Mouse (Mus musculus): Measurements from ENCODE around the gene Ubqln4. TPM values are rescaled to one million over a fixed set of nuclear protein-coding genes. Genes with fewer than 3 reads are reported as not detected.

The Ubqln4 gene
- total RNA-seq, 2 experiments from 2014 or later = 78.2 to 90.2 TPM

DNA sequence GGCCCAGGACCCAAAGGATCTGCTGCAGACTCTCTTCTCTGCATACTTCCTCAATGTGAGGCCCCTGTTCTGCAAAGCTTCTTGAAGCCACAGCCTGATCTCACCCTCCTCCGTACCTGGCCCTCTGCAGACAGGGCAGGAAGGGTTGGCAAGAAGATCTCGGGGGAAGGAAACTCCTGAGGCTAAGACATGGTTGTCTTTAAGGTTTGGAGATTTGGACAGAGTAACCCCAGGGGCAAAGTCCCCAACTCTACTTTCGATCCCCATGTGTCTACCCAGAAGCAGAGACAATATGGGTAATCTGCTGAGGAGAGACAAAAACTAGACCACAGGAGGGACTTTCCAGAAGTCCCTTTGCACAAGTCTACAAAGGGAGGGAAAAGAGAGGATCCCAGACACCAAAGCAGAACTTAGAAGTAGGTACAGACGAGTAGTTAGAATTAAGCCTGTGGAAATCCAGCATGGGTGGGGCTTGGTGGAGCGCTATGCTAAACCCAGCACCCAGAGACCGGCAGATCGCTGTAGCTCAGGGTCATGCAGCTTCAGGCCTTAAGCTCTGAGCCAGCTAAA is 39.9 kb upstream of the Ubqln4 start:
- intact Hi-C loops (cut with DNase I) = no loop called here
- no peak overlapping the region for H3K4me3 ChIP-seq
- DNase-seq = no peak
- H3K27ac ChIP-seq = peak overlapping the region; percentile 83
- no peak for TF ChIP-seq CTCF (IDR thresholded peaks at IDR 0.05)

- peak overlapping the region; percentile 83 for H3K27ac ChIP-seq
- no peak for TF ChIP-seq CTCF (IDR thresholded peaks at IDR 0.05)
- DNase-seq = no peak
- no peak overlapping the region for H3K4me3 ChIP-seq
- intact Hi-C loops (cut with DNase I) = no loop called here
These were observed 39.1 kb upstream of the Ubqln4 start for GRCm38 (mm10) chr3:88514231-88515094.

DNA sequence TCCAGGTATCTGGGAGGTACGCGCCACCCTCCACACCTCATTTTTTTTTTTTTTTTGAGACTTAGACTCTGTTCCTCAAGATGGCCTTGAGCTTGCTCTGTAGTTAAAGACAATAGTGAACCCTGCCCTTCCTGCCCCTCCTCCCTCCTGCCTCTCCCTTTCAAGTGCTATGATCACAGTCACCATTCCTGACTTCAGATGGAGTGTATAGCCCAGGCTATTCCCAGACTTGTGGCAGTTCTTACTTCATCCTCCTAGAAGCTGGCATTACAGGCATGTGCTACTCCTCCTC is 38.5 kb upstream of the Ubqln4 start:
- DNase-seq = no peak
- TF ChIP-seq CTCF (IDR thresholded peaks at IDR 0.05) = no peak
- no peak overlapping the region for H3K4me3 ChIP-seq
- intact Hi-C loops (cut with DNase I) = no loop called here
- H3K27ac ChIP-seq = no peak overlapping the region

DNA sequence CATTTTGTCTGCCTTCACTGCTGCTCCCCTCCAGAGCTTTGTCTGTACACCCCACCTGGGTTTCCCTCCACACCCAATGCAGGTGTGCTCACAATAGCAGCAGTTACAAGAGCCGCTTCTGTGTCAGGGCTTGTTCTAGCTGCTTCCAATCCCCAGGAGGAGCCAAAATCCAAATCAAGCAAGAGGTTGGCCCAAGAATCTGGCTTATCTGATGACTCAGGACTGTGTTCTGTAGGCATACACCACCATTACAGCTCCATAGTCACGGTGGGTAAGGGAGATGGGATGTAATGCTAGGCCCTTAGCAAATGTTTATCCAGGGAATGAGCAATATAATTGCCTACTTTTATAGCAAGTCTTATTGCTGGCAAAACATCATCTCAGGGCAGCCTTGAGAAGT is 37.2 kb upstream of the Ubqln4 start:
- H3K27ac ChIP-seq = no peak overlapping the region
- no peak for DNase-seq
- no peak for TF ChIP-seq CTCF (IDR thresholded peaks at IDR 0.05)
- intact Hi-C loops (cut with DNase I) = no loop called here
- H3K4me3 ChIP-seq = no peak overlapping the region

GRCm38 (mm10) chr3:88518411-88518810 is 35.1 kb upstream of the Ubqln4 start:
- Histone ChIP-seq H3K4me3 (no peak overlapping the region), H3K27ac (no peak overlapping the region)
- intact Hi-C loops (cut with DNase I) = no loop called here
- TF ChIP-seq CTCF (IDR thresholded peaks at IDR 0.05) = no peak
- no peak for DNase-seq

DNA sequence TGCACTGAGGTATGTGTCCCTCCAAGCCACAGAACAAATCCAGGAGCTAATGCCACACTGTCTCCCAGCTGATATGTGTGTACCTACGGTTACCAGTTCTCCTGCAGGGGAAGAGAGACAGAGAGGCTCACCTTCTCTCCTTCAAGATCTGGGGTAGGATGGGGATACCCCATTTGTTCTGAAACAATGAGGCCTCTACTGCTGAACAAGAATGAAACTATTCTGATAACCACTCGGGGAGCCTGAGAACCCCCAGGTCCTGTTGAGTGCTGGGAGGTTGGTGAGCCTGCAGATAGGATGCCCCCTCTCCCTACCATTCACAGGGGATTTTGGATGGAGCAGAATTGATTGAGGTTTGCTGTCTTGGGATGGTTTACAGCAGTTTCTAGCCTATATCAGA is 33.5 kb upstream of the Ubqln4 start:
- intact Hi-C loops (cut with DNase I) = no loop called here
- Histone ChIP-seq H3K27ac (no peak overlapping the region), H3K4me3 (no peak overlapping the region)
- TF ChIP-seq CTCF (IDR thresholded peaks at IDR 0.05) = no peak
- no peak for DNase-seq

DNA sequence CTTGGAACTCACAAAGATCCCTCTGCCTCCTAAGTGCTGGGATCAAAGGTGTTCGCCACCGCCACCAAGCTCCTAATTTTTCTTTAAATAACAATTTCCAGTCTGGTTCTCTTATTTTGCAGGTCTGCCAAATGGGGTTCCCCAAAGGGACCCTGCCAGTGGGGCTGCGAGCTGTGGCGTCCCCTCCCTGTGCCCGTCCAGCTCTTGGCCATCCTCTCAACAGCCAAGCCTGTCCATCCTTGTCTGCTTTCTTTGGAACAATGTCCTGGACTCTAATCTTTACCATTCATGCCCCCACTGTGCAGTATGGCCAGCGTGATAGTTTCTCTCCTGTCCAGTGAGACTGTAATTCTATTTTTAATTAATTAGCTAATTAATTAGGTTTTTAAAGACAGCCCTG is 32.4 kb upstream of the Ubqln4 start:
- no peak for DNase-seq
- intact Hi-C loops (cut with DNase I) = no loop called here
- no peak overlapping the region for H3K4me3 ChIP-seq
- H3K27ac ChIP-seq = no peak overlapping the region
- no peak for TF ChIP-seq CTCF (IDR thresholded peaks at IDR 0.05)

DNA sequence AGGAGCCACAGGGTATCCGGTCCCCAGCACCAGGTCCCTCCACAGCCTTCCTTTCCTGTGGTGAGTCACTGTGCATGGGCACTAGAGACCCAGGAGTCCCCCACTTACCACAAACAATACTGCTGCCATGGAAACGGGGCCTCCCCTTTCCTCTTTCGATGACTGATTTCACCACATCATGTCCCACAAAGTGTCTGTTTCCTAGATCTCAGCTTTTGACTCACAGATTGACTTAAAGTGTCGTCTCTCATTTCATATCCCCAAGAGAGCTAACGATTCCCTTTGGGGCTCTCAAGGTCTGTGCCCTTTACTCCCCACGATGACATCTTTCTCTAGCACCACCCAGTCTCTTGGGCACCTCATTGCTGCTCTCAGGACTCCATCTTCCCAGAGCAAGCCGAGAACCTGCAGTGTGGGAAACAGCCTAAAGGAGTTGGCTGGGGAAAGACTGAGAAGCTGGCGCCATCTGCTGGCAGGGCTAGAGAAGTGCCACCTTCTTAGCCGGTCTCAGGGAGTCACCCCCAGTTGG is 31.7 kb upstream of the Ubqln4 start:
- intact Hi-C loops (cut with DNase I) = loop anchor here (1.0 kb wide), 2 partner anchors 34 to 39 kb away; no protein-coding TSS in a partner anchor
- H3K4me3 ChIP-seq = no peak overlapping the region
- H3K27ac ChIP-seq = 0 out of 2 replicates have a peak overlapping the region, but pooled peaks have one; percentile 6
- TF ChIP-seq CTCF (IDR thresholded peaks at IDR 0.05) = no peak
- peak; percentile 84 for DNase-seq

- intact Hi-C loops (cut with DNase I) = no loop called here
- no peak overlapping the region for H3K27ac ChIP-seq
- TF ChIP-seq CTCF (IDR thresholded peaks at IDR 0.05) = no peak
- no peak for DNase-seq
- no peak overlapping the region for H3K4me3 ChIP-seq
These were observed 30.5 kb upstream of the Ubqln4 start for GRCm38 (mm10) chr3:88523027-88523426.

DNA sequence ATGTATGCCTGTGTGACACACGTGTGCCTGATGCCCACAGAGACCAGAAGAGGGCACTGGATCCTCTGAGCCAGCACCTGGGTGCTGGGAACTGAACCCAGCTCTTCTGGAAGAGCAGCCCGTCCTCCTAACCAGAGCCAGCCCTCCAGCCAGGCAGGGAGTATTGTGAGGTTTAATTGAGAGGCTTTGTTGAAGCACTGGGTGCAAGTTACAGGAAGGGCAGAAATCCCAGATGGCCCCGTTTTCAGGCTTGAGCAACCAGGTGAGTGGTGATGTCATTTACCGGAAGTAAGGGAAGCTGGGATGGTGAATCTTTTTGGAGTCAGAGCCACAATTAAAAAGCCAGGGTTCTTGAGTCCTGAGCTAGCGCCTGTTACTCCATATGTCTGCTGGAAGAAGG is 28.5 kb upstream of the Ubqln4 start:
- DNase-seq = no peak
- TF ChIP-seq CTCF (IDR thresholded peaks at IDR 0.05) = no peak
- no peak overlapping the region for H3K4me3 ChIP-seq
- no peak overlapping the region for H3K27ac ChIP-seq
- intact Hi-C loops (cut with DNase I) = loop anchor here (5.0 kb wide), 1 partner anchor 118 kb away; no protein-coding TSS in a partner anchor

DNA sequence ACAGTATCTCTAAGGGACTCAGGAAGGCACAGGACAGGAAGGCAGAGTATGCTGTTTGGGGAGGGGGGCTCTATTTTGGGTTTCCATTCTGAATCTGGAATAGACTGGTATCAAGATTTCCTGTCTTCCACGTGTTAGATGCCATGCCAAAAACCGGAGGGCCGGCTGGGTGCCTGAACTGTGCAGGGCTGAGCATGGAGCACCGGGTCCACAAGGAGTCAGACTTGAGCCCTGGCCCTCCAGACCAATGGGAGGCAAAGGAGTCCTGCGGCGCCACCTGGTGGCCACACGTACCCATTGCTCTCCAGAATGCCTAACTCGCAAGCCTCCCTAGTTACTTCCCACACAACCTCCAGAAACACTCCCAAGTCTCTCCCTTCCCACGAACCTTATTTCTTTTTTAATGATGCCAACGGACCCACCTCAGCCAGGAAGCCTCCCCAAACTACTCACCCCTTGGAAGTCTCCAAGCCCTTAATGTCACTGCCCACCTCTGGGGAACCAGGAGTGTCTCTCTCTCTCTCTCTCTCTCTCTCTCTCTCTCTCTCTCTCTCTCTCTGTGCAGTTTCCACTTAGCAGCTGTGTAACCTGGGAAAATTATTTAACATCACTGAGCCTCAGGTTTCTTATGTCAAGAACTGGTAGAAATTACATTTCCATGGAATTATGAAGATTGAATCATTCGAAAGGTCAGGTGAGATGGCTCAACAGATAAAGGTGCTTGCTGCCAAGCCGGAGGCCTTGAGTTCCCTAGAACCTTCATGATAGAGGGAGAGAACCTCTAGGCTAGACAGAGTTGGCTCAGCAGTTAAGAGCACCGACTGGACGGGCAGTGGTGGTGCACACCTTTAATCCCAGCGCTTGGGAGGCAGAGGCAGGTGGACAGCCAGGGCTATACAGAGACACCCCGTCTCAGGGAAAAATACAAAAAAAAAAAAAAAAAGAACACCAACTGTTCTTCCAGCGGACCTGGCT is 27.1 kb upstream of the Ubqln4 start:
- DNase-seq = peak; percentile 92
- intact Hi-C loops (cut with DNase I) = loop anchor here (1.0 to 5.0 kb wide), 2 partner anchors 42 to 119 kb away; no protein-coding TSS in a partner anchor
- no peak for TF ChIP-seq CTCF (IDR thresholded peaks at IDR 0.05)
- Histone ChIP-seq H3K4me3 (no peak overlapping the region), H3K27ac (peak overlapping the region; percentile 56)

GRCm38 (mm10) chr3:88527565-88527964 is 26.0 kb upstream of the Ubqln4 start:
- peak; percentile 57 for DNase-seq
- H3K27ac ChIP-seq = peak overlapping the region; percentile 53
- no peak overlapping the region for H3K4me3 ChIP-seq
- no peak for TF ChIP-seq CTCF (IDR thresholded peaks at IDR 0.05)
- intact Hi-C loops (cut with DNase I) = loop anchor here (5.0 kb wide), 1 partner anchor 120 kb away; no protein-coding TSS in a partner anchor
